Mouse (Mus musculus) heart, adult 2 months (tissue): ENCODE measurements at regions not wholly inside any gene's neighbourhood (a gene's known extent, or its start where the extent isn't known, plus 50 kb on each side); places are given as distances from the start of the nearest gene placed in this dataset.
A peak's percentile ranks its signal among the peaks of the same experiment; 100 is the strongest.

Source experiments
- DNase-seq, 2 experiments: peaks; one replicate each; pipeline ENCODE4 v3.0.0; 2021
- H3K27ac ChIP-seq: fragments of 200-600 bp; 2 replicates; pipeline ENCODE4 v1.8.1; 2022
- H3K27me3 ChIP-seq: fragments of 200-500 bp; 2 replicates; pipeline ENCODE4 v1.6.1; 2012; ENCODE audit warnings: mild to moderate bottlenecking, low read length, inconsistent platforms, mixed read lengths; ENCODE audit not compliant: control insufficient read depth, insufficient read depth
- H3K36me3 ChIP-seq: fragments of 200-500 bp; 2 replicates; pipeline ENCODE4 v1.6.1; 2012; ENCODE audit warnings: low read length, inconsistent platforms; ENCODE audit not compliant: control insufficient read depth, insufficient read depth
- H3K4me1 ChIP-seq: fragments of 200-500 bp; 2 replicates; pipeline ENCODE4 v1.6.1; 2011; ENCODE audit warnings: low read length; ENCODE audit not compliant: control insufficient read depth, insufficient read depth
- H3K4me3 ChIP-seq: fragments of 200-600 bp; 2 replicates; pipeline ENCODE4 v1.8.1; 2022
- H3K79me2 ChIP-seq: fragments of 200-500 bp; replicated peaks from 2 replicates; pipeline ENCODE4 v1.6.1; 2012; ENCODE audit warnings: mild to moderate bottlenecking, inconsistent platforms, low read length, moderate library complexity, mixed read lengths; ENCODE audit not compliant: control insufficient read depth, insufficient read depth
- H3K9ac ChIP-seq: fragments of 200-500 bp; 2 replicates; pipeline ENCODE4 v1.6.1; 2012; ENCODE audit warnings: low read depth, mild to moderate bottlenecking, control low read depth, inconsistent platforms, low read length, mixed read lengths
- CTCF ChIP-seq: fragments of 200-600 bp; IDR thresholded peaks from 2 replicates; pipeline ENCODE4 v1.8.1; 2022; ENCODE audit warnings: antibody characterized with exemption, mild to moderate bottlenecking, moderate library complexity
- EP300 ChIP-seq: fragments of 200-500 bp; IDR thresholded peaks from 2 replicates; pipeline ENCODE4 v1.6.1; 2011; ENCODE audit warnings: low read depth, low read length, control low read depth; ENCODE audit not compliant: insufficient read depth
- POLR2A ChIP-seq: fragments of 200-500 bp; IDR thresholded peaks from 2 replicates; pipeline ENCODE4 v1.6.1; 2011; ENCODE audit warnings: mild to moderate bottlenecking, low read depth, low read length, control low read depth; ENCODE audit not compliant: insufficient read depth
- WGBS: fragments of 180-500 bp; shearing (Covaris S2); methylation state at CpG from one replicate; pipeline ENCODE4 v1.1.7; 2018; 5-methylcytosine and 5-hydroxymethylcytosine counted together
- intact Hi-C: fragments of 180-260 bp; cut with DNase I; formaldehyde crosslinking; loops from one replicate; pipeline ENCODE4 v1.15.1; 2025

DNA sequence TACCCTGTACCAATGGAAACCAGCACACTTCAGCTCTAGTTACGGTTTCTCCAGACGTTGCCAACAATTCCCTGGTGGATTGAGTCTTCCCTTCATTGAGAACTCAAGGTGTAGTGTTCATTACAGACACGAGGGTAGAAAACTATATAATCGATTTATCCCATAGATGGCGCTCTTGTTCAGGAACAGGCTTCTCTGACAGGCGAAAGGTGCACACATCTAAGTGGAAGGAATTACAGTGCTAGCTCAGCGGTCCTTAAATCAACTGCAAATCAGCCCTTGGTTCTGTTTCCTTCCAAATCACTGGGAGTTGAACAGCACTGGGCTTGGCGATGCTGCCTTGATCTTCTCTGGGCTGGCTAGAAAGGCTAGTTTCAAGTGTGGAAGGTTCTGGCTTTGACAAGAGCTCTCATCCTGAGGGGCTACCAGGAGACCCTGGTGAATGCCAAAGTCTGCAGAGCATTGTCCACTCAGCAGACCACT lies 161.1 kb downstream of the March11 start:
- Histone ChIP-seq H3K36me3 (no peaks in the 10 kb centered on the region), H3K27me3 (no peaks in the 10 kb centered on the region), H3K27ac (no peak overlapping the region), H3K4me3 (no peak overlapping the region), H3K4me1 (peaks cover 1% of the 10 kb centered on the region; the same call in 1 of the 2 replicates), H3K9ac (no peak overlapping the region), H3K79me2 (no peaks in the 10 kb centered on the region)
- intact Hi-C loops: loop anchor here (1.0 to 2.0 kb wide), 2 partner anchors 719 to 765 kb away; no protein-coding TSS in a partner anchor
- WGBS: 5% methylated on average over 8 of the region's 8 CpGs
- peak; percentile 2 to 17 for DNase-seq
- TF ChIP-seq CTCF (peak; percentile 83), EP300 (no peak), POLR2A (no peak)

DNA sequence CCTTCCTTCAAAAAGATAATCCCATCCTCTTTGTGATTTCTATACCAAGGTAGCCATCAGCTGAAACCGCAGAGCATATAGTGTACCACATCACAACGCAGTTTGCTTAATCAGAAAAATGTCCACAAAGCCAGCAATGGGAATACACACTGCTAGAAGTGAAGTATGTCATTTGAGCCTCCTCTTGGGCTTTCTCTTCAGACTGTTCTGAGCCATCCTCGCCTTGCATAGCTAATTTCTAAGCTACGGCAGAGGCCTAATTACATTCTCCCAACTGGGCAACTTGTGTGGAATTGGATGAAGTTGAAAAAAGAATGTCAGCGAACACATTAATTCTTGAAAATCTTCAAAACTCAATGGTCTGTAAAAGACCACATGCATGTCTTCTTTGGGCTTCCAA lies 178.5 kb downstream of the March11 start:
- intact Hi-C loops: no loop called here
- H3K36me3 ChIP-seq: no peaks in the 10 kb centered on the region
- no peaks in the 10 kb centered on the region for H3K27me3 ChIP-seq
- H3K4me1 ChIP-seq: no peaks in the 10 kb centered on the region
- no peaks in the 10 kb centered on the region for H3K79me2 ChIP-seq
- 77% methylated on average over 5 of the region's 5 CpGs for WGBS
- no peak for DNase-seq
- H3K4me3 ChIP-seq: no peak overlapping the region
- no peak for TF ChIP-seq CTCF
- TF ChIP-seq EP300: no peak
- TF ChIP-seq POLR2A: no peak
- H3K9ac ChIP-seq: no peak overlapping the region
- no peak overlapping the region for H3K27ac ChIP-seq
